Mouse (Mus musculus): ENCODE measurements around the gene Gdf2. TPM values are rescaled to one million over a fixed set of nuclear protein-coding genes. Genes with fewer than 3 reads are reported as not detected.

Gdf2 gene
- not detected in 2 replicates for polyA plus RNA-seq (2012; rRNA removed)

- DNase-seq (ENCODE audit: low spot score) = no peak
Measured at GRCm38 (mm10) chr14:33940739-33941138, at the start of gene Gdf2. TSS of gene Gdf2 (plus strand) at chr14:33941039.

DNA sequence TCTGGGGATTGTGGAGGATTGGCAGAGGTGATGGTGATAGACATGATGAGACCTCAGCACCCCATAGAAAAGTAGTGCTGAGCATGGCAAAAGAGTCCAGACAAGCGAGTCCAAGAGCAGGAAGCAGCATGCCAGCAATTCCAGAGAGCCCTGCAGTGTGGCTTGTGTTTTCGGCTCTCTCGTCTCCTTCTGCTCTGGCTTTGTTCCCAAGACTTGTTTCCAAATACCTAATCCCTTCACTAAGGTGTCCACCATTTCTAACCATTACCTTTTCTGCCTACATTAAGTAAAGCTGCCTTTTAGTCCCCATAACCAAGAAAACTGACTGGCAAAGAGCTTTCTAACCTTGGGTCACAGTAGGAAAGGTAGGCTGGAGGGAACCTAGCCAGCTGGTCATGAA, 49.3 kb upstream of the Gdf2 start:
- no peak for DNase-seq (ENCODE audit: low spot score)

- DNase-seq (ENCODE audit: low spot score) = no peak
Measured at GRCm38 (mm10) chr14:33895777-33896176, 45.1 kb upstream of the Gdf2 start.

DNA sequence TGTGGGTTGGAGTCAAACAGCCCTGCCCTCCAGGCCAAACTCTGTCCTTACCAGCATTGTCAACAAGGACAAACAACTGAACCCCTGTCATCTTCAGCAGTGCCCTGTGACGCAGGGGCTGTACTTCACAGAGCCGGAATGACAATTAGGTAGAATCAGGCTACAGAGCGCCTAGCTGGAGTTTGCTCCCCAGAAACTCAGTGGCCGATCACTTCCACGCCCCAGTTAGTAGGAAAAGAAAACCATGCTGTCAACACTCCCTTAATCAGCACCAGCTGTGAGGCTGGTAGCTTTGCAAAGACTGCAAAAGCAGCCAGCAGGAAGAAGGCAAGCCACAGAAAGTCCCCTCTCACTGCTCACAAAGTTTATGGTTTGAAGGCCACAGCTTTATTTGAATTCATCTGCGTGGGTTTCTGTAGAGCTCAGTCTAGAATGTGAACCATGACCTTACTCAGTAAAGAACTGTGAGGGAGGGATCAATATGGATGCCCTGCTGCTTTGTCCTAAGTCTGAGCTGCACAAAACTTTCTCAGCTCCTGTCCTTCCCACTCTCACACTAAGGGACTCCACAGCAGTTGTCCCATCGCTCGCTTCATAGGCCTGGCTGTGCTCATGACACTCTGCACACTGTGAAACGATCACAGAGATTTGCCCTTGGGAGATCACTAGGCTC, 44.1 kb upstream of the Gdf2 start:
- DNase-seq (ENCODE audit: low spot score) = no peak

- DNase-seq (ENCODE audit: low spot score) = no peak
Measured at GRCm38 (mm10) chr14:33902783-33903182, 38.1 kb upstream of the Gdf2 start.

DNA sequence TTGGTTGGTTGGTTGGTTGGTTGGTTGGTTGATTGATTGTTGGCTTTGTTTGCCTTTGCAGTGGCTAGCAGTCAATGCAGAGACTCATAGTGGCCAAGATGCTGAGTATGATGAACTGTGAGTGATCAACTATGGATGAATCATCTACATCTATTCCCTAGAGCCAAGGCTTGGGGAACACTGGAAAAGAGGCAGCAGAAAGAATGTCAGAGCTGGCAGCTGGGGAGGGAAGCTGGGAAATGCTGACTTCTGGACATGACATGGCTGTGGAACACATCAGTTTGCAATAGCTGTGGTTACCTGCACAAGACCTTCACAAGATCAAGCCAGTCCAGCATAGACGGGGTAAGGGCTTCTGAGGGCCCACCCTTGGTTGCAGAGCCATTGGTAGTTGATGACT, 37.6 kb upstream of the Gdf2 start:
- no peak for DNase-seq (ENCODE audit: low spot score)

DNA sequence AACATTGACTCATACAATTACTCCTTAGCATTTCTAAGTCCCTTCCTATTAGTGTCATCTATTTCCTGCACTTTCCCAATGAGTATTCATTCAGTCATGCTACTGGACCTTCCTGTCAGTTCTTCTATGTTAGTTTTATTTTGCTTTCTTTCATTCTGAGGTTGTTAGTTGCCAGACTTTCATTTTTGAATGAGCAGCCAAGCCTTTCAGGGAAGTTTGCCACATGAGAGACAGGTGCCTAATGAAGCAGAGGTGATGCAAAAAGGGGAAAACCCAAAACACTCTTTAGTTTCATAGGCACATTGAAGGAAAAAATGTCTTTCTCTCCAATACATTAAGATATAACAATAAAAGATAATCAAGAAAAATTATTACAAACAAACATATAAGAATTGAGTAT, 36.0 kb upstream of the Gdf2 start:
- no peak for DNase-seq (ENCODE audit: low spot score)

- DNase-seq (ENCODE audit: low spot score) = no peak
Measured at GRCm38 (mm10) chr14:33913727-33914126, 27.1 kb upstream of the Gdf2 start.

- no peak for DNase-seq (ENCODE audit: low spot score)
Measured at GRCm38 (mm10) chr14:33914206-33914605, 26.6 kb upstream of the Gdf2 start.

DNA sequence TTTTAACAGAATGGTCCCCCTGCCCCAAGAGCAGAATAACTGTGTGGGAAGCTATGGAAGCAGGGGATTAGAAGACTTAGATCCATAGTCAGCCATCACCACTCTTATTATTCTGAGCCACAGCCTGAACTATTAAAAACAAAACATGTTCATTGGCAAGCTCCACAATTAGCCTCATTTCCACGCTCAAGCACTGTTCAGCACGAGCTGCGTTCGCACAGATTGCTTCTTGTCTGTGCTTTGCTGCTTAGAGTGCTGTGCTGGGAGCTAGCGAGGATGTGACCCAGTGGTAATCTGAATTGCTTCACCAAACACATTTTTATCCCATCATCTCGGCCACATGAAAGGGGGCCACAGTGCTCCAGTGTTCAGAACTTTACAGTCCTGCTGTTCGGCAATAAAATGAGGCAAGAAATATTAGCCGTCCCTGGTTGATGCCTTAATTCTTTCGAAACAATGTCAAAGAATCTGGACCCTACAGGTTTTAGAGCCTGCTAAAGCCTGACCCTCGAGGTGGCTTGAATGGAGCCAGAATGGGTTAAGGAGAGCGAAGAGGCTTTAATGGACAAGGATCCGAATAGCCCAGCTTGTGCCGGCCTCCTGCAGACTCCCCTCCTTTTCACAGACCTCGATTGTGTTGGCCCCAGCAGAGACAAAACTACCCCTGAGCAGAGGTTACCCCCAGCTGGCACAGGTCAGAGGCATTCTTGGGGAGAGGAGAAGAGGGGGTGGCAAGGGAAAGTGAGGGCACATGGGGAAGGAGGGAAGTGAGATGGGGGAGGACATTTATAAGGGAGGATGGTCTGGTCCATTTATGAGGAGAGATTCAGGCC, 19.9 kb upstream of the Gdf2 start:
- DNase-seq (ENCODE audit: low spot score) = no peak

DNA sequence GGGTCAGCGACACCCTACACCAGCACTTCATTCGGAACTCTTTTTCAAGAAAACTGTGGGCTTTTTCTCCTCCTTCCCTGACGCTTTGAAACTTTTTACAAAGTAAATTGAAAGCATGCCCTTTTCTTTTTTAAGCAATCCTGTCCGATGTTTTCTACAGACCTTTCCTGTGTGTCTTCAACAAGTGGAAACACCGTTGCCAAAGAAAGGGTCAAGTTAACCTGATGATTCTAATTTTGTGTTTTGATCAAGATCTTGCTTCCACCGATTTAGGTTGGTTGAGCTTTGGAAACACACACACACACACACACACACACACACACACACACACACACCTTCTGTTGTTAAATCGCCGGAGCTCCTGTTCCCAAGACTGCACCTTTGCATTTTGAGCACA, 18.1 kb upstream of the Gdf2 start:
- no peak for DNase-seq (ENCODE audit: low spot score)

GRCm38 (mm10) chr14:33923168-33924070, 17.4 kb upstream of the Gdf2 start, which contains the start of gene Gdf10:
TSS of gene Gdf10 (plus strand) at chr14:33923587.
- no peak for DNase-seq (ENCODE audit: low spot score)

DNA sequence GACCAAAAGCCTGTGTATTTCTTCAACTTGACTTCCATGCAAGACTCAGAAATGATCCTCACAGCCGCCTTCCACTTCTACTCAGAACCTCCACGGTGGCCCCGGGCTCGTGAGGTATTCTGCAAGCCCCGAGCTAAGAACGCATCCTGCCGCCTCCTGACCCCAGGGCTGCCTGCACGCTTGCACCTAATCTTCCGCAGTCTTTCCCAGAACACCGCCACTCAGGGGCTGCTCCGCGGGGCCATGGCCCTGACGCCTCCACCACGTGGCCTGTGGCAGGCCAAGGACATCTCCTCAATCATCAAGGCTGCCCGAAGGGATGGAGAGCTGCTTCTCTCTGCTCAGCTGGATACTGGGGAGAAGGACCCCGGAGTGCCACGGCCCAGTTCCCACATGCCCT, 9.0 kb upstream of the Gdf2 start:
- no peak for DNase-seq (ENCODE audit: low spot score)

- no peak for DNase-seq (ENCODE audit: low spot score)
Measured at GRCm38 (mm10) chr14:33932935-33933703, 7.7 kb upstream of the Gdf2 start.

DNA sequence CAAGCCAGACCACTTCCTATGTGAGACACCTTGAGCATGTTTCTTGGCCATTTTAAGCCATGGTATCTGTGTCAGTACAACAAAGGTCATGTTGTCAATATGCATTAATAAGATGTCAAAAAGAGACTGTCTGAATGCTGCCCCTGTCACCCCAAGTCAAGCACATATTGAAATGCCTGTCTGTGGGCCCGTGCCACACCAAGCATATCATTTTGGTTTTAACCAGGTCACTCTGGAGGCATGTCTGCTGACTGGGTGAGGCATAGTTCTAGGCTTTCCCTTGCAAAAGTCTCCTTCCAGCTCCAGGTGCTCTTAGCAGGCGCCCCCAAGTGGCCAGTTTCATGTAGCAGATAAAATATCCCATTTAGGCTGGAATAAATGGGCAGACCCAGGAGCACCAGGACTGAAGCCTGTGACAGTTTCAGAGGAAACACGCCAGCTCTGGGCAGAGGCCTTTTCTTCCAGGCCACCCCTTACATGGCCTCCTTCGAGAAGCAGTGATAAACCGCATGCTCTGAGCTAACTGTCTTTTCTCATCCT, 7.0 kb upstream of the Gdf2 start:
- no peak for DNase-seq (ENCODE audit: low spot score)

- no peak for DNase-seq (ENCODE audit: low spot score)
Measured at GRCm38 (mm10) chr14:33939117-33939516, 1.7 kb upstream of the Gdf2 start.

- no peak for DNase-seq (ENCODE audit: low spot score)
Measured at GRCm38 (mm10) chr14:33942222-33942621, 1.4 kb downstream of the Gdf2 start.

DNA sequence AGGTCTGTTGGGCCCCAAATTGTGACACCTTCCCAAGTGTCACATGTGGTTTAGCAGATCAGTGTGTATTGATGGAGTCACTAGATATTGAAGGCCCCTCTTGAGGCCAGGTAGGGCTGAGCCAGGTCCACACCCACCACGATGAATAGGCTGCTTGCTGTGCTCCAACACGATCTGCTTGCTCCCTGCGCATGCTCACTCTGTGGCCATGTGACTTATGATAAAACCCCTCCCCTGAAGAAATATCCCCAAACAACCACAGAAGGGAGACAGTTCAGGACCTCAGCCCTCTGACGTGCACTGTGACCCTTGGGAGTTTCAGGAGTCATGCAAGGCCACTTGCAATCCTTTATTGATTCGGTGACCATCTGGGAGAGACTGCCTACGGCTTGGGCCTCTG, 5.3 kb downstream of the Gdf2 start:
- DNase-seq (ENCODE audit: low spot score) = no peak

DNA sequence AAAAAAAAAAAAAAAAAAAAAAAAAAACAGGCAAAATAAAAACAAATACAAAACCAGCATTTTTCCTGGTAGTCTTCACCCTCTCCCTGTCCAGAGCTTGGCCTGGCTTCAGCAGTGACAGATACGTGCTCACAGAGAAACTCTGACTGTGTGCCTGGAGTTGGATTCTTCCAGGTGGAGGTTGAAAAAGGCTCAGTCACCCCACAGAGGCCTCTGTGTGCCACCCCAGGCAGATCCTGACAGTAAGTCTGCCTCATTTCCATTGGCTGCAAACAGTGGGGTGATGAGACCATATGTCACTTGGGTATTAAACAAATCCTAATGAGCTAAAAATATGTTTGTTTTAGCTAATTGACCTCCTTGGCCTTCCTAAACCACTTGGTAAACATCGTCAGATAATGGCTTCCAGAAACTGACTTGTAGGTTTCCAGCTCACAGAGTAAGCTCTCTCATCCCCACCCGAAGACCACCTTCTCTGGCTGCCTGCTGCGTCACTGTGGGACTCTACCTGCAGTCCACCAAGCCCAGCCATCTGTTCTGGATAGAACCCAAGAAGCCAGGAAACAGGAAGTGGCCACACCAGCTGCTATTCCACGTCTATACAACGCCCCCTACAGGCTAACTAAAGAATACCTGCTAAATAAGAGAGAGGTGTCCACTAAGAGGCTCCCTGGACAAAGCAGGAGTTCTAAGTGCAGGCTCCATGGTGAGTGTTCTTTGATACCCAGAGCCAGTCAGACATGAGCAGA, 11.6 kb downstream of the Gdf2 start:
- no peak for DNase-seq (ENCODE audit: low spot score)

DNA sequence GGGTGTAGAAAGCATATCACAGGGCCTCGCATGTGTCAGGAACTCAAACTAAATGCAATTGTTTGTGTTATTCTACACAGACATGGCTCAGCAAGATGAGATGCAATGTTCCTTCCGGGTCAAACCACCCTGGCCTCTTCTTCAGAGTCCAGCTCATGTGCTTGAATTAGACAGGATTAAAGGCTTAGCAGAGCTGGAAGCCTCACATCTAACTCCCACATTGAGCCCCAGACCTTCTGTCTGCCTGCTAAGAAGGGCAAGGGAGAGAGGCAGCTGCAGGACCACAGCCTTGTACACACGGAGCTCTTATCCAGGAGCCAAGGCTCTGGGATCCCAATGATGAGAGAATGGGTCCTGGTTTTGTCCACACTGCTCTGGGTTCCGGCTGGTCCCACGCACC, 12.9 kb downstream of the Gdf2 start, which contains the start of gene Rbp3:
TSS of gene Rbp3 (plus strand) at position 243 of the 400 bp plus-strand sequence.
- no peak for DNase-seq (ENCODE audit: low spot score)

Measured in urinary bladder, adult 2 months (tissue).